Mouse (Mus musculus) stomach, postnatal 0 days (tissue): ENCODE results near the gene Srpr. TPM values are rescaled to one million over a fixed set of nuclear protein-coding genes. Genes with fewer than 3 reads are reported as not detected.
A peak's percentile ranks its signal among the peaks of the same experiment; 100 is the strongest.

Experiments
- ATAC-seq: fragments of 200-750 bp; cut with Nextera tagmentation; 2 replicates; pipeline ENCODE4 v1.8.0; 2017; ENCODE audit not compliant: low FRiP score, low TSS enrichment
- DNase-seq: peaks from one replicate; pipeline ENCODE4 v3.0.0-alpha.2; 2016; ENCODE audit warnings: low spot score
- H3K27ac ChIP-seq: fragments of 300-500 bp; sonication (generic); replicated peaks from 2 replicates; pipeline ENCODE4 v1.5.1; 2014; ENCODE audit warnings: mild to moderate bottlenecking, control low read depth
- H3K27me3 ChIP-seq: fragments of 300-500 bp; sonication (generic); 2 replicates; pipeline ENCODE4 v1.6.1; 2014; ENCODE audit warnings: low read length; ENCODE audit not compliant: control insufficient read depth, insufficient read depth
- H3K36me3 ChIP-seq: fragments of 300-500 bp; sonication (generic); 2 replicates; pipeline ENCODE4 v1.6.1; 2014; ENCODE audit warnings: low read length, mixed read lengths; ENCODE audit not compliant: control insufficient read depth, insufficient read depth
- H3K4me1 ChIP-seq: fragments of 300-500 bp; sonication (generic); replicated peaks from 2 replicates; pipeline ENCODE4 v1.6.1; 2014; ENCODE audit warnings: antibody characterized with exemption; ENCODE audit not compliant: control insufficient read depth, insufficient read depth
- H3K4me2 ChIP-seq: fragments of 300-500 bp; sonication (generic); replicated peaks from 2 replicates; pipeline ENCODE4 v1.6.1; 2014; ENCODE audit warnings: low read depth, mild to moderate bottlenecking, control low read depth, moderate library complexity
- H3K4me3 ChIP-seq: fragments of 300-500 bp; sonication (generic); 2 replicates; pipeline ENCODE4 v1.5.1; 2014; ENCODE audit warnings: low read depth, low read length, control low read depth
- H3K9ac ChIP-seq: fragments of 300-500 bp; sonication (generic); 2 replicates; pipeline ENCODE4 v1.6.1; 2014; ENCODE audit warnings: mild to moderate bottlenecking, low read length, control low read depth, mixed read lengths
- H3K9me3 ChIP-seq: fragments of 300-500 bp; sonication (generic); 2 replicates; pipeline ENCODE4 v1.6.1; 2016; ENCODE audit warnings: low read length; ENCODE audit not compliant: control insufficient read depth
- CTCF ChIP-seq: IDR thresholded peaks from 2 replicates; pipeline ENCODE4 v1.5.1; 2016; ENCODE audit warnings: antibody characterized with exemption, low read depth, mild to moderate bottlenecking, moderate library complexity
- EP300 ChIP-seq: optimal IDR thresholded peaks from 2 replicates; pipeline ENCODE3; 2016; ENCODE audit warnings: antibody characterized with exemption
- WGBS: fragments of 180-500 bp; shearing (Covaris S2); extraction: QIAGEN DNeasy Blood & Tissue Kit; methylation state at CpG from one replicate; pipeline ENCODE4 v1.1.7; 2014; 5-methylcytosine and 5-hydroxymethylcytosine counted together
- polyA plus RNA-seq: library from polyadenylated mRNA; unstranded; fragments of >200 nt; fragmentation: Nextera tagmentation; extraction: Ambion mirVana; gene quantifications from 2 replicates; pipeline ENCODE4 v1.2.1, GENCODE M21; 2015

Gene Srpr
- polyA plus RNA-seq, 1 experiment from 2014 or later: 129 TPM

DNA sequence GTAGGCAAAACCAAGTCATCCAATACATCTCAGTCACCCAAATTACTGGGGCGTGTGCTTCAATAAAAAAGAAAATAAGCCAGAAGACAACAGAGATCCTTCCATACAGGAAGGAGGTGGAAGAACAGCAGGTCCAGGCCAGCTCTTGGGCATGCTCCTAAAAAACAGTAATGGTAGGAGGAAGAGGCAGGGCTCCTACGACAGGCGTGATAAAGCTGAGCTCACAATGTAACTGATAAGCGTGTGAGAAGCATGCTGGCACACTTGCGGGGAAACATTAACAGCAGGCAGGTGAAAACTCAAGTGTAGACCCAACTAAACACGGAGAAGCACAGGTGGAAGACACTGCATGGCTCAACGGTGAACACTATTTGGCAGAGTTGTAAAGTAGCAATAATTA lies 57.4 kb downstream of the Srpr start:
- peak; percentile 57 for ATAC-seq
- no peak overlapping the region for H3K4me2 ChIP-seq
- no peak overlapping the region for H3K27ac ChIP-seq
- no peaks in the 10 kb centered on the region for H3K4me1 ChIP-seq
- H3K36me3 ChIP-seq: no peaks in the 10 kb centered on the region
- no peak overlapping the region for H3K9ac ChIP-seq
- no peaks in the 10 kb centered on the region for H3K27me3 ChIP-seq
- TF ChIP-seq CTCF (no peak), EP300 (no peak)
- WGBS: 64% methylated on average over 7 of the region's 7 CpGs
- H3K9me3 ChIP-seq: no peaks in the 10 kb centered on the region
- H3K4me3 ChIP-seq: no peak overlapping the region
- DNase-seq: no peak

DNA sequence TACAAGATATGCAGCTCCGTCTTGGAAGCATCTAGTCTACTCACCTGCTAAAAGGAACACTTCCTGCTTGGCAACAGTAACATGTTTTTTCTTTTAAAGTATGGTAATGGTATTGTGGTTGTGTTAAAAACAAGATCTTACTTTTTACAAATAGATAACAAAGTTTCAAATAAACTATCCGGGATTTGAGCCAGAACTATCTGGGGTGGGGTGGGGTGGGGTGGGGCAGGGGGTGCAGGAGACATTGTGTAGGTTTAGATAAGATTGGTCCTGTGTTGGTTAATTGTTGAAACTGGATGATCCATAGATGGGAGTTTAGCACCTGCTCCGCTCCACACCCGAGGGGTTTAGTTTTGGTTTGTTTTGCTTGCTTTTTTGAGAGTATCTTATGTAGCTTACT lies 62.4 kb downstream of the Srpr start:
- H3K4me3 ChIP-seq: no peak overlapping the region
- H3K4me1 ChIP-seq: no peaks in the 10 kb centered on the region
- WGBS: 64% methylated on average over 4 of the region's 4 CpGs
- no peak overlapping the region for H3K9ac ChIP-seq
- ATAC-seq: no peak
- no peak overlapping the region for H3K4me2 ChIP-seq
- H3K27me3 ChIP-seq: no peaks in the 10 kb centered on the region
- H3K36me3 ChIP-seq: no peaks in the 10 kb centered on the region
- TF ChIP-seq EP300: no peak
- TF ChIP-seq CTCF: no peak
- H3K9me3 ChIP-seq: no peaks in the 10 kb centered on the region
- no peak overlapping the region for H3K27ac ChIP-seq
- no peak for DNase-seq

DNA sequence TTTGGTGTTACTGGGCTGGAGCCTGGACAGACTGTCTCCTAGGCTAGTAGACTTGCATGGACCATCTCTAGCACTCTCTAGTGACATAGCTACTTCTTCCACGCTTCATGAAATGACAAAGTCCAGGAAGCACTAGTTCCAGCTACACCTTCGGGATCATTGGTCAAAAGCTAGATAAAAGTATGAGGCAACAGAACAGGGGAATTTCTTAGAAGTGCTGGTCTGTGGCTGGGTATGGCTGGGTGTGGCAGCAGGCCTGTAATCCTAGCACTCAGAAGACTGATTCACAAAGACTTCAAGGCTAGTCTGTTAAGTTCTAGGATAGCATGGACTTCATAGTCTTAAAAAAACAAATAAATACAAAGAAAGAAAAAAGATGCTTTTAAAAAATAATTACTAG lies 63.5 kb downstream of the Srpr start:
- TF ChIP-seq EP300: no peak
- TF ChIP-seq CTCF: no peak

DNA sequence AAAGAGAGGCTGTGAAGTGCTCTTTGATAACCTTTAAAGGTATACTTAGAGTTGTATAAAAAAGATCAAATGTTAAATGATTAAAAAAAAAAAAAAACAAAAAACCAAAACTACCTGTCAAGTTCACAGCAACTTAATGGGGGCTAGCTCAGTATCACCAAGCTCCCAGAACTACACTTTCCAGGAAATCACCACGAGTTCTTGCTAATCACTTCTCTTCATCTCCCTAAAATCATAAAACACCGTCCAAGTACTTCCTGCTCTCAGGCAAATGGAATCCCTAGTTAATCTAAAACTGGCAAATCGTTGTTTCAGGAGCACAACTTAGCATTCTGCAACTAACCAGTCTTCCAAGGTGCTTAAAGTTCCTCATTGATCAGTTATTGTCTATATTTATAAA lies 64.5 kb downstream of the Srpr start:
- Histone ChIP-seq H3K36me3 (no peaks in the 10 kb centered on the region), H3K9ac (no peak overlapping the region), H3K4me2 (no peak overlapping the region), H3K4me1 (0 out of 2 replicates have a peak, but pooled peaks cover 3% of the 10 kb centered on the region), H3K27me3 (no peaks in the 10 kb centered on the region), H3K4me3 (no peak overlapping the region), H3K27ac (no peak overlapping the region), H3K9me3 (no peaks in the 10 kb centered on the region)
- TF ChIP-seq CTCF (no peak), EP300 (no peak)
- 53% methylated on average over 3 of the region's 3 CpGs for WGBS
- no peak for ATAC-seq
- DNase-seq: no peak

More for the DNA sequence above, 63.5 kb downstream of the Srpr start:
- H3K36me3 ChIP-seq: no peaks in the 10 kb centered on the region
- no peak overlapping the region for H3K4me3 ChIP-seq
- peak; percentile 58 for DNase-seq
- H3K4me2 ChIP-seq: no peak overlapping the region
- 56% methylated on average over 2 of the region's 2 CpGs for WGBS
- H3K9ac ChIP-seq: no peak overlapping the region
- ATAC-seq: peak; percentile 70
- no peaks in the 10 kb centered on the region for H3K27me3 ChIP-seq
- no peaks in the 10 kb centered on the region for H3K9me3 ChIP-seq
- H3K27ac ChIP-seq: no peak overlapping the region
- H3K4me1 ChIP-seq: 0 out of 2 replicates have a peak, but pooled peaks cover 2% of the 10 kb centered on the region

DNA sequence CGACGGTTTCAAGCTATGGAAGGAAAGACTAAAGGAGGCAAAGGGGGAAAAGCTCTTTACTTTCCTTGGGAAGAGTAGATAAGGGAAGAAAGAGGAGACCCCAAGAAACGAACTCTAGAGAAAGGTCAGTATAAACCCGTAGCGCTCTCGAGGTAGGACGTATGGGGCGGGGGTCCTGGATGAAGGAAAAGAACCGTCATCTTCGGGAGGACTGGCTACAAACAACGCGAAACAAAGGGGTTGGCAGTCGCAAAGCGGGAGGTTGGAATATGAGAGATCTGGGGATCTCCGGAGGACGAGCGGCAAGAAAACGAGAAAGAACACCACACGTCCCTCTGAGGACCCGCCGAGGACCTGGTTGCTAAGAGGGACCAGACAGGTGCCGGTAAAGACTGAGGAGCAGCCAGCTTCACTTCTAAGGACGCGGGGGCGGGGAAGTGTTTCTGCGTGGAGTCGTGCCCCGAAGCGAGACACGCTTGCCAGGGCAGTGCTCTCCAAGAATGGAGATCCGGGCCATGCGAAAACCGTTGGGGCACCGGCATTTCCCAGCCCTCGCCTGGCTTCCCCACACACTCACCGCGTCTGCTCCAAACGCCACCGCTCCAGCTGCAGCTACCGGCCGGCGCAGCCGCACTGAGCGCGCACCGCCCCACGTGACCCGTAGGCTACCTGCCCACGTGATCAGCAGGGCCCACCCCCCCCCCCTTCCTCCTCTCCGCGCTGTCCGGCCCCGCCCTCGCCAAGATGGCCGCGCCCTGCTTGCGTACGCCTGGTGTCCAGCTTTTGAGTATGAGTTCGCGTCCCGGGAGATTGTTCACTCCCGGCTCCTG lies 67.4 kb downstream of the Srpr start, which contains the start of the genes Fam118b and Rpusd4:
TSS of gene Fam118b (minus strand) at position 660 of the 830 bp plus-strand sequence.
TSS of gene Rpusd4 (plus strand) at position 720 of the 830 bp plus-strand sequence.
- ATAC-seq (peak; percentile 90), DNase-seq (peak; percentile 94)
- H3K27me3 ChIP-seq: no peaks in the 10 kb centered on the region
- peak within 1 kb of the TSS; percentile 79 for H3K9ac ChIP-seq
- peak within 1 kb of the TSS; percentile 78 for H3K27ac ChIP-seq
- TF ChIP-seq EP300: no peak
- no peak for TF ChIP-seq CTCF
- 0 out of 2 replicates have a peak, but pooled peaks cover 3% of the 10 kb centered on the region for H3K4me1 ChIP-seq
- H3K9me3 ChIP-seq: no peaks in the 10 kb centered on the region
- under 1% methylated on average over 52 of the region's 62 CpGs for WGBS
- H3K4me2 ChIP-seq: peak within 1 kb of the TSS; percentile 94
- H3K4me3 ChIP-seq: peak within 1 kb of the TSS; percentile 69
- H3K36me3 ChIP-seq: peaks cover 1% of the 10 kb centered on the region; the same call in 1 of the 2 replicates
